Mouse (Mus musculus) stomach, embryonic 16.5 days (tissue): ENCODE results near the gene Ccdc177. TPM values are rescaled to one million over a fixed set of nuclear protein-coding genes. Genes with fewer than 3 reads are reported as not detected.

ENCODE experiments used
- ATAC-seq: fragments of 200-750 bp; cut with Nextera tagmentation; 2 replicates; pipeline ENCODE4 v1.8.0; 2017; ENCODE audit warnings: moderate number of reproducible peaks, moderate TSS enrichment; ENCODE audit not compliant: insufficient read depth, low FRiP score
- H3K27ac ChIP-seq: fragments of 300-500 bp; sonication (generic); 2 replicates; pipeline ENCODE4 v1.5.1; 2014; ENCODE audit warnings: low read length
- H3K27me3 ChIP-seq: fragments of 300-500 bp; sonication (generic); 2 replicates; pipeline ENCODE4 v1.6.1; 2014; ENCODE audit warnings: low read length, control low read depth, mixed read lengths; ENCODE audit not compliant: control insufficient read depth, insufficient read depth
- H3K36me3 ChIP-seq: fragments of 300-500 bp; sonication (generic); 2 replicates; pipeline ENCODE4 v1.6.1; 2014; ENCODE audit warnings: low read length; ENCODE audit not compliant: control insufficient read depth, insufficient read depth
- H3K4me1 ChIP-seq: fragments of 300-500 bp; sonication (generic); 2 replicates; pipeline ENCODE4 v1.6.1; 2014; ENCODE audit warnings: low read length, control low read depth, mixed read lengths; ENCODE audit not compliant: control insufficient read depth, insufficient read depth
- H3K4me2 ChIP-seq: fragments of 300-500 bp; sonication (generic); 2 replicates; pipeline ENCODE4 v1.6.1; 2014; ENCODE audit warnings: low read depth, low read length, mixed read lengths
- H3K4me3 ChIP-seq: fragments of 300-500 bp; sonication (generic); replicated peaks from 2 replicates; pipeline ENCODE4 v1.5.1; 2014; ENCODE audit warnings: mild to moderate bottlenecking, low read length
- H3K9ac ChIP-seq: fragments of 300-500 bp; sonication (generic); 2 replicates; pipeline ENCODE4 v1.6.1; 2014; ENCODE audit warnings: low read length
- H3K9me3 ChIP-seq: fragments of 300-500 bp; sonication (generic); replicated peaks from 2 replicates; pipeline ENCODE4 v1.6.1; 2016; ENCODE audit warnings: low read length, control low read depth; ENCODE audit not compliant: control insufficient read depth
- WGBS: fragments of 180-500 bp; shearing (Covaris S2); extraction: QIAGEN DNeasy Blood & Tissue Kit; methylation state at CpG from one replicate; pipeline ENCODE4 v1.1.7; 2014; 5-methylcytosine and 5-hydroxymethylcytosine counted together
- polyA plus RNA-seq: library from polyadenylated mRNA; unstranded; fragments of >200 nt; fragmentation: Nextera tagmentation; extraction: Ambion mirVana; gene quantifications from 2 replicates; pipeline ENCODE4 v1.2.1, GENCODE M21; 2015

Gene Ccdc177
- polyA plus RNA-seq, 1 experiment from 2014 or later = 0.09 TPM

- 30% methylated on average over 6 of the region's 6 CpGs for WGBS
- H3K27ac ChIP-seq = peak overlapping the region; percentile 46; the same call in 1 of the 2 replicates
- no peaks in the 10 kb centered on the region for H3K27me3 ChIP-seq
- H3K9me3 ChIP-seq = no peaks in the 10 kb centered on the region
- no peak overlapping the region for H3K4me3 ChIP-seq
- peak; percentile 4; the same call in 1 of the 2 replicates for ATAC-seq
- peaks cover 16% of the 10 kb centered on the region for H3K4me1 ChIP-seq
- H3K36me3 ChIP-seq = no peaks in the 10 kb centered on the region
- no peak overlapping the region for H3K9ac ChIP-seq
- H3K4me2 ChIP-seq = 0 out of 2 replicates have a peak overlapping the region, but pooled peaks have one; percentile 8
These were observed 53.4 kb downstream of the Ccdc177 start for GRCm38 (mm10) chr12:80706915-80707604.

GRCm38 (mm10) chr12:80706208-80706914 is 54.1 kb downstream of the Ccdc177 start:
- Histone ChIP-seq H3K4me3 (no peak overlapping the region), H3K4me1 (peaks cover 16% of the 10 kb centered on the region), H3K4me2 (0 out of 2 replicates have a peak overlapping the region, but pooled peaks have one; percentile 8), H3K27me3 (no peaks in the 10 kb centered on the region), H3K27ac (peak overlapping the region; percentile 46; the same call in 1 of the 2 replicates), H3K36me3 (no peaks in the 10 kb centered on the region), H3K9me3 (no peaks in the 10 kb centered on the region), H3K9ac (no peak overlapping the region)
- ATAC-seq = peak; percentile 70
- WGBS = 40% methylated on average over 11 of the region's 11 CpGs

Other genes with a start within 250 kb of the Ccdc177 start
- 14.8 and 15.6 TPM in 2 replicates for gene Galnt16, start 242.4 kb downstream of the Ccdc177 start, polyA plus RNA-seq
- gene Slc39a9, start 116.8 kb downstream of the Ccdc177 start, polyA plus RNA-seq = 31.4 and 31.5 TPM in 2 replicates
- gene Erh, start 116.3 kb downstream of the Ccdc177 start, polyA plus RNA-seq = 216 and 218 TPM in 2 replicates
- 4.4 and 4.6 TPM in 2 replicates for gene Plekhd1, start 68.1 kb downstream of the Ccdc177 start, polyA plus RNA-seq
- 17.6 and 18.5 TPM in 2 replicates for gene Susd6, start 29.8 kb upstream of the Ccdc177 start, polyA plus RNA-seq
- gene Srsf5, start 184.8 kb upstream of the Ccdc177 start, polyA plus RNA-seq = 526 and 551 TPM in 2 replicates
- 0.84 and 1.3 TPM in 2 replicates for gene Slc10a1, start 208.0 kb upstream of the Ccdc177 start, polyA plus RNA-seq